Mouse (Mus musculus): Measurements from ENCODE around the gene Thumpd3. TPM values are rescaled to one million over a fixed set of nuclear protein-coding genes. Genes with fewer than 3 reads are reported as not detected.
A peak's percentile ranks its signal among the peaks of the same experiment; 100 is the strongest.

The Thumpd3 gene
- total and polyA plus RNA-seq, 3 experiments: 7.5 to 127 (median 95.1) TPM

DNA sequence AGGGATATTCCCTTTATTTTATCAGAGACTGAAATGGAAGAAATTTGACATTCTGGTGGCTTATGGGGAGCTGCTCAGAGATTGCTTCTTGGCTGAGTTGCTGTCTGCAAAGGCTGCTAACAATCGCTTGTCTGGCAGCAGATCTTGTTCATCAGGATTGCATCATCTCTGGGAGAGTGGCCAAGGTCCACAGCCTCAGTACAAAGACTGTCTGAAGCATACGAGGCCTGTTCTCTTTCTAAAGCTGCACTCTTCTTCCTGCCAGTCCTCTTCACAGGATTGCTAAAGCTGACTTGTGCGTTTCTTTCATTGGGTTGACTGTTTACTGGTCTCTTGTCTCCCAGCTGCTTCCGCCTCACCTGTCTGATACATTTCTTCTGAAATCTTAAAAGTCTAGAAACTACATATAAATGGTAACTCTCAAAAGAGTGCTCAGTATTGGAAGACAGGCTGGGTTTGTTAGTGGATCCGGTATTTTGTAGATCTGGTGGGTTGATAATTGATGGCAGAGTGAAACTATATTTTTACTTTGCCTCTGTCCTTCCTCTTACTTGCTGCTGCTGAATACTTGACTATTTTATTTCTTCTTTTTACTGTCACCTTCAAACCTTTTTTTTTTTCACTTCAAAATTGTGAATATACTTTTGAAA is 53.7 kb downstream of the Thumpd3 start:
- ATAC-seq (ENCODE audit: extremely low read depth, insufficient number of reproducible peaks, low FRiP score, poor library complexity, severe bottlenecking): peak; percentile 61; the same call in 1 of the 2 replicates
- Histone ChIP-seq H3K36me3 (replicated peaks) (peaks cover 21% of the 10 kb centered on the region), H3K9me3 (replicated peaks) (no peaks in the 10 kb centered on the region), H3K27me3 (ENCODE audit: insufficient read depth, low read length) (no peaks in the 10 kb centered on the region), H3K4me3 (ENCODE audit: low read depth, low read length) (no peak overlapping the region; the same call in 1 of the 2 replicates), H3K4me1 (ENCODE audit: insufficient read depth, low read depth, low read length) (peaks cover 36% of the 10 kb centered on the region)
- peak; percentile 2 for DNase-seq (ENCODE audit: low spot score)
- TF ChIP-seq POLR2AphosphoS5 (IDR thresholded peaks at IDR 0.05; ENCODE audit: insufficient replicate concordance, low read depth, low read length) (no peak), CTCF (IDR thresholded peaks at IDR 0.05; ENCODE audit: low read depth, low read length) (no peak)

DNA sequence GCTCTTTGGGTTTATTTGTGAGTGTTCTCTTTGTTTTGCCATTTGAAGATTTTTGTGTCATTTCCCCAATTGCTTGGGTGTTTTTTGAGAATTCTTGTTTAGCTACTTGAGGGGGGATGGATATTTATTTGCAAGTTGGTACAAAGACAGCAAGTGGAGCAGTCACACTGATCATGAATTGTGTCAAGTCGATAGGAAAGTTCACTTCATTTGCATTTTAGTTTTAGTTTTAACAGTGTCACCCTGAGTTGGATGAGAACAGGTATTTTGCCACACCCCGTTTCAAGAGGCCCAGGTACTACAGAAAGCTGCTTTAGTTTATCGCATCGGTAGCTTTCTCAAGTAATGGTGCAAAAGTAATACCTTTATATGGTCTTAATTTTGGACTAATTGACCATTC is 56.5 kb downstream of the Thumpd3 start:
- H3K36me3 ChIP-seq (replicated peaks): peaks cover 31% of the 10 kb centered on the region
- DNase-seq (ENCODE audit: low spot score) (no peak), ATAC-seq (ENCODE audit: extremely low read depth, insufficient number of reproducible peaks, low FRiP score, poor library complexity, severe bottlenecking) (no peak)
- no peak overlapping the region for H3K4me3 ChIP-seq (ENCODE audit: low read depth, low read length)
- peaks cover 27% of the 10 kb centered on the region for H3K4me1 ChIP-seq (ENCODE audit: insufficient read depth, low read depth, low read length)
- H3K27me3 ChIP-seq (ENCODE audit: insufficient read depth, low read length): no peaks in the 10 kb centered on the region
- H3K9me3 ChIP-seq (replicated peaks): no peaks in the 10 kb centered on the region
- TF ChIP-seq CTCF (IDR thresholded peaks at IDR 0.05; ENCODE audit: low read depth, low read length): no peak
- TF ChIP-seq TAL1 (conservative IDR thresholded peaks at IDR 0.05; ENCODE audit: low read depth, low read length): no peak
- no peak for TF ChIP-seq POLR2AphosphoS5 (IDR thresholded peaks at IDR 0.05; ENCODE audit: insufficient replicate concordance, low read depth, low read length)
- TF ChIP-seq GATA1 (IDR thresholded peaks at IDR 0.05; ENCODE audit: borderline replicate concordance, low read length): no peak

DNA sequence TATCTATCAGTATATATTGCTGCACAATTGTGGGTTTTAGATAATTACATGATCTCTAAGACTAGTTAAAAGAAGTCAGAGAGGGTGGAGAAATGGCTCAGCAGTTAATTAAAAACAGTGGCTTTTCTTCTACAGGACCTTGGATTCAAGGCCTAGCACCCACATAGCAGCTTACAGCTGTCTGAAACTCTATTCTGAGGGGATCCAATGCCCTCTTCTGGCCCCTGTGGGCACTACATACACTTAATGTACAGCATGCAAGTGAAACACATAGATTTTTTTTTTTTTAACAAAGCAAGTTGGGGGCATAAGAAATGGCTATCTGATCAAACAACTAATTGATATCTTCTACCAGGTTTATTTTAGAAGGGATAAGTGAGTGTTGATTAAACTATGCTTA is 57.7 kb downstream of the Thumpd3 start:
- H3K4me3 ChIP-seq (ENCODE audit: low read depth, low read length): no peak overlapping the region
- H3K36me3 ChIP-seq (replicated peaks): peaks cover 37% of the 10 kb centered on the region
- peaks cover 24% of the 10 kb centered on the region for H3K4me1 ChIP-seq (ENCODE audit: insufficient read depth, low read depth, low read length)
- no peak for TF ChIP-seq GATA1 (IDR thresholded peaks at IDR 0.05; ENCODE audit: borderline replicate concordance, low read length)
- TF ChIP-seq TAL1 (conservative IDR thresholded peaks at IDR 0.05; ENCODE audit: low read depth, low read length): no peak
- TF ChIP-seq POLR2AphosphoS5 (IDR thresholded peaks at IDR 0.05; ENCODE audit: insufficient replicate concordance, low read depth, low read length): no peak
- no peak for TF ChIP-seq GATA2 (IDR thresholded peaks at IDR 0.05; ENCODE audit: borderline replicate concordance, low read depth, low read length)
- TF ChIP-seq CTCF (IDR thresholded peaks at IDR 0.05; ENCODE audit: low read depth, low read length): no peak
- H3K27me3 ChIP-seq (ENCODE audit: insufficient read depth, low read length): no peaks in the 10 kb centered on the region
- H3K9me3 ChIP-seq (replicated peaks): no peaks in the 10 kb centered on the region
- DNase-seq (ENCODE audit: low spot score) (peak; percentile 2), ATAC-seq (ENCODE audit: extremely low read depth, insufficient number of reproducible peaks, low FRiP score, poor library complexity, severe bottlenecking) (peak; percentile 59)

DNA sequence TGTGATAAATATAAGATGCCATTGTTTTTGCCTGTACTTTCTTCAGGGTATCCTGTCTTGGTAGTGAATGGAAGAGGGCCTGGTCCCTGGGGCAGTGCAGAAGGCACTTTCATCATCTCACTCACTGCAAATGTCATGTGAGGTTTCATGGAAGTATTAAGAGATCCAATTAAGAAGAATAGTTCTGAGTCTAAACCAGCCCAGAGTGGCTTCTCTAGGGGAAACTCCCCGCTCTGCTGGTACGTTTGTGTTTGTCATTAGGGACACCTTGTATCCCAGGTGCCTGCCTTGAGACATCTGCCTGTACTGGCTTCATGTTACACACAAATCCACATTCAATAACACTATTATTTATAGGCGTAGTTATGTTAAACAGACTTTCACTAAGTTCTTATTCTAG is 63.4 kb downstream of the Thumpd3 start:
- DNase-seq (ENCODE audit: low spot score) (no peak), ATAC-seq (ENCODE audit: extremely low read depth, insufficient number of reproducible peaks, low FRiP score, poor library complexity, severe bottlenecking) (no peak)
- Histone ChIP-seq H3K27me3 (ENCODE audit: insufficient read depth, low read length) (no peaks in the 10 kb centered on the region), H3K4me1 (ENCODE audit: insufficient read depth, low read depth, low read length) (peaks cover 5% of the 10 kb centered on the region; the same call in 1 of the 2 replicates), H3K4me3 (ENCODE audit: low read depth, low read length) (no peak overlapping the region), H3K36me3 (replicated peaks) (peaks cover 77% of the 10 kb centered on the region), H3K9me3 (replicated peaks) (no peaks in the 10 kb centered on the region)
- TF ChIP-seq CTCF (IDR thresholded peaks at IDR 0.05; ENCODE audit: low read depth, low read length) (no peak), TAL1 (conservative IDR thresholded peaks at IDR 0.05; ENCODE audit: low read depth, low read length) (no peak), POLR2AphosphoS5 (IDR thresholded peaks at IDR 0.05; ENCODE audit: insufficient replicate concordance, low read depth, low read length) (no peak), GATA2 (IDR thresholded peaks at IDR 0.05; ENCODE audit: borderline replicate concordance, low read depth, low read length) (no peak), GATA1 (IDR thresholded peaks at IDR 0.05; ENCODE audit: borderline replicate concordance, low read length) (no peak)

DNA sequence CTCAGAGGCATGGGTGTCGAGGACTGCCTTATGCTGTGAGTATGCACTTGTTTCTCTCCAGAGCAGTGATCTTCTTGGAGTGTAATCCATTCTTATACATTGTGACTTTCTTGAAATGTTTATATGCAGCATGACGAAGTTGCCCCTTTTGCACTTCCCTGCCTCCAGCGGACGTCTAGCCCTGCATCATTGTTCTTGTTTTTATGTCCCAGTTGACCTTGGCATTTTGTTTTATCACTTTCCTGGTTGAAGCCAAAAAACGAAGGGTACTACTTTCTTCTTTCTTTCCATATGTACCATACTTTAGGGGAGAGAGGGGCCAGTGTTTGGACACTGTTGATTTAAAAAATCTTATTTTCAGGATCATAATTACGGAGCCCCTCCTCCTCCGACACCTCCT is 63.9 kb downstream of the Thumpd3 start:
- Histone ChIP-seq H3K4me1 (ENCODE audit: insufficient read depth, low read depth, low read length) (peaks cover 3% of the 10 kb centered on the region; the same call in 1 of the 2 replicates), H3K36me3 (replicated peaks) (peaks cover 77% of the 10 kb centered on the region), H3K9me3 (replicated peaks) (no peaks in the 10 kb centered on the region), H3K27me3 (ENCODE audit: insufficient read depth, low read length) (no peaks in the 10 kb centered on the region), H3K4me3 (ENCODE audit: low read depth, low read length) (no peak overlapping the region)
- ATAC-seq (ENCODE audit: extremely low read depth, insufficient number of reproducible peaks, low FRiP score, poor library complexity, severe bottlenecking) (no peak), DNase-seq (ENCODE audit: low spot score) (no peak)
- TF ChIP-seq TAL1 (conservative IDR thresholded peaks at IDR 0.05; ENCODE audit: low read depth, low read length) (no peak), GATA1 (IDR thresholded peaks at IDR 0.05; ENCODE audit: borderline replicate concordance, low read length) (no peak), GATA2 (IDR thresholded peaks at IDR 0.05; ENCODE audit: borderline replicate concordance, low read depth, low read length) (no peak), POLR2AphosphoS5 (IDR thresholded peaks at IDR 0.05; ENCODE audit: insufficient replicate concordance, low read depth, low read length) (no peak), CTCF (IDR thresholded peaks at IDR 0.05; ENCODE audit: low read depth, low read length) (no peak)

Other genes with a start within 250 kb of the Thumpd3 start
- gene Srgap3, start 99.0 kb upstream of the Thumpd3 start, total RNA-seq (2014; fragmentation: Nextera tagmentation): not detected in 2 replicates
- 0.05 and 0.06 TPM in 2 replicates for gene Srgap3, start 99.0 kb upstream of the Thumpd3 start, total RNA-seq (2017)
- gene Srgap3, start 99.0 kb upstream of the Thumpd3 start, polyA plus RNA-seq (2012): not detected in 2 replicates
- gene Setd5, start 31.1 kb downstream of the Thumpd3 start, total RNA-seq (2014; fragmentation: Nextera tagmentation): 262 and 272 TPM in 2 replicates
- 89.2 and 95.0 TPM in 2 replicates for gene Setd5, start 31.1 kb downstream of the Thumpd3 start, total RNA-seq (2017)
- gene Setd5, start 31.1 kb downstream of the Thumpd3 start, polyA plus RNA-seq (2012): 131 and 154 TPM in 2 replicates
- gene Lhfpl4, start 149.2 kb downstream of the Thumpd3 start, total RNA-seq (2014; fragmentation: Nextera tagmentation): not detected in 2 replicates
- gene Lhfpl4, start 149.2 kb downstream of the Thumpd3 start, total RNA-seq (2017): 0.05 and 0.29 TPM in 2 replicates
- gene Lhfpl4, start 149.2 kb downstream of the Thumpd3 start, polyA plus RNA-seq (2012): not detected in 2 replicates
- 21.1 and 21.8 TPM in 2 replicates for gene Mtmr14, start 191.6 kb downstream of the Thumpd3 start, total RNA-seq (2014; fragmentation: Nextera tagmentation)
- gene Mtmr14, start 191.6 kb downstream of the Thumpd3 start, total RNA-seq (2017): 30.6 and 41.8 TPM in 2 replicates
- gene Mtmr14, start 191.6 kb downstream of the Thumpd3 start, polyA plus RNA-seq (2012): 43.2 and 53.7 TPM in 2 replicates
- 0.24 TPM in 1 of 2 replicates, not detected in the other for gene Cpne9, start 236.1 kb downstream of the Thumpd3 start, total RNA-seq (2014; fragmentation: Nextera tagmentation)
- gene Cpne9, start 236.1 kb downstream of the Thumpd3 start, total RNA-seq (2017): 0.11 TPM in 1 of 2 replicates, not detected in the other
- 0.04 TPM in 1 of 2 replicates, not detected in the other for gene Cpne9, start 236.1 kb downstream of the Thumpd3 start, polyA plus RNA-seq (2012)